Mouse (Mus musculus): ENCODE results near the gene Csdc2.
A peak's percentile ranks its signal among the peaks of the same experiment; 100 is the strongest.

Gene Csdc2

GRCm38 (mm10) chr15:81937098-81937972 is 776 bp downstream of the Csdc2 start:
- DNase-seq (ENCODE audit: low read depth, low spot score) = no peak
- H3K27me3 ChIP-seq (ENCODE audit: control insufficient read depth, insufficient read depth, low read length, poor library complexity, severe bottlenecking) = no peaks in the 10 kb centered on the region
- H3K36me3 ChIP-seq (ENCODE audit: control insufficient read depth, insufficient read depth, low read length, poor library complexity, severe bottlenecking) = no peaks in the 10 kb centered on the region

GRCm38 (mm10) chr15:81938246-81938645 is 1.7 kb downstream of the Csdc2 start:
- Histone ChIP-seq H3K27me3 (ENCODE audit: control insufficient read depth, insufficient read depth, low read length, poor library complexity, severe bottlenecking) (no peaks in the 10 kb centered on the region), H3K36me3 (ENCODE audit: control insufficient read depth, insufficient read depth, low read length, poor library complexity, severe bottlenecking) (no peaks in the 10 kb centered on the region)
- DNase-seq (ENCODE audit: low read depth, low spot score) = peak; percentile 76

- Histone ChIP-seq H3K36me3 (ENCODE audit: control insufficient read depth, insufficient read depth, low read length, poor library complexity, severe bottlenecking) (no peaks in the 10 kb centered on the region), H3K27me3 (ENCODE audit: control insufficient read depth, insufficient read depth, low read length, poor library complexity, severe bottlenecking) (no peaks in the 10 kb centered on the region)
- no peak for DNase-seq (ENCODE audit: low read depth, low spot score)
Measured at GRCm38 (mm10) chr15:81939157-81939715, 2.7 kb downstream of the Csdc2 start.

GRCm38 (mm10) chr15:81939774-81940173 is 3.2 kb downstream of the Csdc2 start:
- H3K36me3 ChIP-seq (ENCODE audit: control insufficient read depth, insufficient read depth, low read length, poor library complexity, severe bottlenecking) = no peaks in the 10 kb centered on the region
- no peak for DNase-seq (ENCODE audit: low read depth, low spot score)
- no peaks in the 10 kb centered on the region for H3K27me3 ChIP-seq (ENCODE audit: control insufficient read depth, insufficient read depth, low read length, poor library complexity, severe bottlenecking)

GRCm38 (mm10) chr15:81940219-81940618 is 3.7 kb downstream of the Csdc2 start:
- Histone ChIP-seq H3K27me3 (ENCODE audit: control insufficient read depth, insufficient read depth, low read length, poor library complexity, severe bottlenecking) (no peaks in the 10 kb centered on the region), H3K36me3 (ENCODE audit: control insufficient read depth, insufficient read depth, low read length, poor library complexity, severe bottlenecking) (no peaks in the 10 kb centered on the region)
- DNase-seq (ENCODE audit: low read depth, low spot score) = no peak

GRCm38 (mm10) chr15:81941010-81941409 is 4.5 kb downstream of the Csdc2 start:
- no peak for DNase-seq (ENCODE audit: low read depth, low spot score)
- Histone ChIP-seq H3K36me3 (ENCODE audit: control insufficient read depth, insufficient read depth, low read length, poor library complexity, severe bottlenecking) (no peaks in the 10 kb centered on the region), H3K27me3 (ENCODE audit: control insufficient read depth, insufficient read depth, low read length, poor library complexity, severe bottlenecking) (no peaks in the 10 kb centered on the region)

- Histone ChIP-seq H3K36me3 (ENCODE audit: control insufficient read depth, insufficient read depth, low read length, poor library complexity, severe bottlenecking) (no peaks in the 10 kb centered on the region), H3K27me3 (ENCODE audit: control insufficient read depth, insufficient read depth, low read length, poor library complexity, severe bottlenecking) (no peaks in the 10 kb centered on the region)
- no peak for DNase-seq (ENCODE audit: low read depth, low spot score)
Measured at GRCm38 (mm10) chr15:81943176-81943749, 6.7 kb downstream of the Csdc2 start.

GRCm38 (mm10) chr15:81949076-81949475 is 12.5 kb downstream of the Csdc2 start:
- no peaks in the 10 kb centered on the region for H3K36me3 ChIP-seq (ENCODE audit: control insufficient read depth, insufficient read depth, low read length, poor library complexity, severe bottlenecking)
- no peaks in the 10 kb centered on the region for H3K27me3 ChIP-seq (ENCODE audit: control insufficient read depth, insufficient read depth, low read length, poor library complexity, severe bottlenecking)
- DNase-seq (ENCODE audit: low read depth, low spot score) = no peak

- Histone ChIP-seq H3K27me3 (ENCODE audit: control insufficient read depth, insufficient read depth, low read length, poor library complexity, severe bottlenecking) (no peaks in the 10 kb centered on the region), H3K36me3 (ENCODE audit: control insufficient read depth, insufficient read depth, low read length, poor library complexity, severe bottlenecking) (no peaks in the 10 kb centered on the region)
- DNase-seq (ENCODE audit: low read depth, low spot score) = no peak
Measured at GRCm38 (mm10) chr15:81949476-81950131, 13.0 kb downstream of the Csdc2 start.

- no peak for DNase-seq (ENCODE audit: low read depth, low spot score)
- H3K36me3 ChIP-seq (ENCODE audit: control insufficient read depth, insufficient read depth, low read length, poor library complexity, severe bottlenecking) = no peaks in the 10 kb centered on the region
- no peaks in the 10 kb centered on the region for H3K27me3 ChIP-seq (ENCODE audit: control insufficient read depth, insufficient read depth, low read length, poor library complexity, severe bottlenecking)
Measured at GRCm38 (mm10) chr15:81950716-81951115, 14.2 kb downstream of the Csdc2 start.

GRCm38 (mm10) chr15:81951159-81951558 is 14.6 kb downstream of the Csdc2 start:
- no peaks in the 10 kb centered on the region for H3K27me3 ChIP-seq (ENCODE audit: control insufficient read depth, insufficient read depth, low read length, poor library complexity, severe bottlenecking)
- DNase-seq (ENCODE audit: low read depth, low spot score) = no peak
- H3K36me3 ChIP-seq (ENCODE audit: control insufficient read depth, insufficient read depth, low read length, poor library complexity, severe bottlenecking) = no peaks in the 10 kb centered on the region

- no peaks in the 10 kb centered on the region for H3K27me3 ChIP-seq (ENCODE audit: control insufficient read depth, insufficient read depth, low read length, poor library complexity, severe bottlenecking)
- H3K36me3 ChIP-seq (ENCODE audit: control insufficient read depth, insufficient read depth, low read length, poor library complexity, severe bottlenecking) = no peaks in the 10 kb centered on the region
- no peak for DNase-seq (ENCODE audit: low read depth, low spot score)
Measured at GRCm38 (mm10) chr15:81952310-81952709, 15.8 kb downstream of the Csdc2 start.

- Histone ChIP-seq H3K36me3 (ENCODE audit: control insufficient read depth, insufficient read depth, low read length, poor library complexity, severe bottlenecking) (no peaks in the 10 kb centered on the region), H3K27me3 (ENCODE audit: control insufficient read depth, insufficient read depth, low read length, poor library complexity, severe bottlenecking) (no peaks in the 10 kb centered on the region)
- no peak for DNase-seq (ENCODE audit: low read depth, low spot score)
Measured at GRCm38 (mm10) chr15:81954151-81954583, 17.6 kb downstream of the Csdc2 start.

- Histone ChIP-seq H3K36me3 (ENCODE audit: control insufficient read depth, insufficient read depth, low read length, poor library complexity, severe bottlenecking) (no peaks in the 10 kb centered on the region), H3K27me3 (ENCODE audit: control insufficient read depth, insufficient read depth, low read length, poor library complexity, severe bottlenecking) (no peaks in the 10 kb centered on the region)
- no peak for DNase-seq (ENCODE audit: low read depth, low spot score)
Measured at GRCm38 (mm10) chr15:81954716-81955115, 18.2 kb downstream of the Csdc2 start.

- DNase-seq (ENCODE audit: low read depth, low spot score) = no peak
- Histone ChIP-seq H3K36me3 (ENCODE audit: control insufficient read depth, insufficient read depth, low read length, poor library complexity, severe bottlenecking) (no peaks in the 10 kb centered on the region), H3K27me3 (ENCODE audit: control insufficient read depth, insufficient read depth, low read length, poor library complexity, severe bottlenecking) (no peaks in the 10 kb centered on the region)
Measured at GRCm38 (mm10) chr15:81955414-81955813, 18.9 kb downstream of the Csdc2 start.

Data from splenic B cell, adult 2 months (primary cell).